Mouse (Mus musculus) midbrain, embryonic 13.5 days (tissue): ENCODE measurements around the gene Fuom. TPM values are rescaled to one million over a fixed set of nuclear protein-coding genes. Genes with fewer than 3 reads are reported as not detected.

ENCODE experiments used
- ATAC-seq: fragments of 200-750 bp; cut with Nextera tagmentation; 2 replicates; pipeline ENCODE4 v1.8.0; 2017; ENCODE audit warnings: mild to moderate bottlenecking, moderate TSS enrichment, moderate library complexity
- H3K27ac ChIP-seq: fragments of 300-500 bp; sonication (generic); 2 replicates; pipeline ENCODE4 v1.5.1; 2015; ENCODE audit warnings: inconsistent platforms, mild to moderate bottlenecking, moderate library complexity
- H3K27me3 ChIP-seq: fragments of 300-500 bp; sonication (generic); 2 replicates; pipeline ENCODE4 v1.6.1; 2015; ENCODE audit warnings: mild to moderate bottlenecking, inconsistent platforms
- H3K36me3 ChIP-seq: fragments of 300-500 bp; sonication (generic); 2 replicates; pipeline ENCODE4 v1.6.1; 2015; ENCODE audit warnings: mild to moderate bottlenecking, inconsistent platforms
- H3K4me1 ChIP-seq: fragments of 300-500 bp; sonication (generic); replicated peaks from 2 replicates; pipeline ENCODE4 v1.6.1; 2015; ENCODE audit warnings: inconsistent platforms
- H3K4me2 ChIP-seq: fragments of 300-500 bp; sonication (generic); replicated peaks from 2 replicates; pipeline ENCODE4 v1.6.1; 2015; ENCODE audit warnings: moderate library complexity, mild to moderate bottlenecking, inconsistent platforms
- H3K4me3 ChIP-seq: fragments of 300-500 bp; sonication (generic); replicated peaks from 2 replicates; pipeline ENCODE4 v1.5.1; 2015; ENCODE audit warnings: mild to moderate bottlenecking, inconsistent platforms
- H3K9ac ChIP-seq: fragments of 300-500 bp; sonication (generic); replicated peaks from 2 replicates; pipeline ENCODE4 v1.6.1; 2015; ENCODE audit warnings: mild to moderate bottlenecking, inconsistent platforms
- H3K9me3 ChIP-seq: fragments of 300-500 bp; sonication (generic); 2 replicates; pipeline ENCODE4 v1.6.1; 2016; ENCODE audit warnings: mild to moderate bottlenecking, inconsistent platforms
- WGBS: fragments of 180-500 bp; shearing (Covaris S2); methylation state at CpG from one replicate; pipeline ENCODE4 v1.1.7; 2015; 5-methylcytosine and 5-hydroxymethylcytosine counted together
- polyA plus RNA-seq: library from polyadenylated mRNA; unstranded; fragments of >200 nt; fragmentation: Nextera tagmentation; extraction: Ambion mirVana; gene quantifications from 2 replicates; pipeline ENCODE4 v1.2.1, GENCODE M21; 2015

The Fuom gene
- polyA plus RNA-seq, 1 experiment from 2014 or later, result 19.9 TPM

DNA sequence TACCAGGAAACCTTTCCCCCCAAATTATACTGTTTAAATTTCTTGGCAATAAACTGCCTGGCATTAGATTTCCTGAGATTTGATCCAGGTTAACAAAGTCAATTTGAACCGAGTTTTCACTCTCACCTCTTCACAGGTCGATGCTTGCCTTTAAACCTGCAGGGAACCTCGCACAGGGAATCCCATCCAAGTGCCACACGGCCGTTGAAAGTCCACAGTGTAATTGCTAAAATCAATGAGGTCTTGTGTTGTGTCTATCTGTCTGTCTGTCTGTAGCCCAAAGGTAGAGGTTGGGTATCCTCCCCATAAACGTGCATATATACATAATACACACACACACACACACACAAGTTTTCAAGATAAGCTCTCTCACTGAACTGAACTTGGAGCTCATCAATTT, 34.8 kb downstream of the Fuom start:
- Histone ChIP-seq H3K4me2 (no peak overlapping the region), H3K36me3 (peaks cover 25% of the 10 kb centered on the region), H3K9me3 (no peaks in the 10 kb centered on the region), H3K27me3 (peaks cover 98% of the 10 kb centered on the region), H3K4me1 (peaks cover 10% of the 10 kb centered on the region), H3K27ac (no peak overlapping the region), H3K9ac (no peak overlapping the region), H3K4me3 (no peak overlapping the region)
- ATAC-seq, result no peak
- 64% methylated on average over 6 of the region's 6 CpGs for WGBS

DNA sequence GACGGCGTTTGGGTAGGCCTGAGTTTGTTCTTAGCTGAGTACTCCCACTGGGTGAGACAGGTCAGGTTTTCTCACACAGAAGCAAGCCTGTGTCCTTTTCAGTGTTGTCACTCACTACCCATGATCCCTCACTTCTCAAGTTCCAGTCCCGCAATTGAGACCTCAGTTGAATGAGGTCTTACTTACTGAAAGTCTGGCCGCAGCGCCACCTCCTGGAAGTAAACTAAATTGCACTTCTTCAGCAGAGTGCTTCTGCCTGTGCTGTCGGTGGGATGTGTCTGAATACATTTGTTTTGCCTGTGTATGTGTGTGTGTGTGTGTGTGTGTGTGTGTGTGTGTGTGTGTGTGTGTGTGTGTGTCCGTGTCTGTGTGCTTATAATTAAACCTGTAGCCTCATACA, 39.1 kb downstream of the Fuom start:
- peaks cover 85% of the 10 kb centered on the region for H3K27me3 ChIP-seq

DNA sequence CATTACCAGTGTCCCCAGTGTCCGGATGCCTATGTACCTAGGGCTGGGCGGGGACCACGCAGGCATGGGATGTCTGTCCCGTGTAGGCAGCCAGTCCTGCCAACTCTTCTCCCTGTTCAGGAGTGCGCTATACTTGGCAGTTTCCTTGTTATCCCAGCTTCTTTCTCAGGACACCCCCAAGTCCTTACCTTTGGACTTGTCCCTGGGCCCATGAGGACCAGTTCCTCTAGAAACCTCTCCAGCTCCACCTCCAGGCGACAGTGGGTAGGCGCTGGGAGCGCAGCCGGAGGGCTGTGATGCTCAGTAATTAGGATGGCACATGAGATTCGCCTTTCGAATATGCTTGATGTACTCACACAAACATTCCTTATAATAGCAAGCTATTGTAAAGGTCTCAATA, 39.9 kb downstream of the Fuom start:
- H3K9me3 ChIP-seq, result no peaks in the 10 kb centered on the region
- H3K4me2 ChIP-seq, result peak overlapping the region; percentile 59; the same call in 1 of the 2 replicates
- H3K27ac ChIP-seq, result no peak overlapping the region
- no peak for ATAC-seq
- no peak overlapping the region for H3K9ac ChIP-seq
- 14% methylated on average over 11 of the region's 11 CpGs for WGBS
- H3K36me3 ChIP-seq, result no peaks in the 10 kb centered on the region
- peaks cover 58% of the 10 kb centered on the region for H3K4me1 ChIP-seq
- no peak overlapping the region for H3K4me3 ChIP-seq
- peaks cover 80% of the 10 kb centered on the region for H3K27me3 ChIP-seq

More for the DNA sequence above, 39.1 kb downstream of the Fuom start:
- WGBS, result 16% methylated on average over 7 of the region's 7 CpGs
- Histone ChIP-seq H3K9ac (no peak overlapping the region), H3K27ac (no peak overlapping the region), H3K36me3 (no peaks in the 10 kb centered on the region), H3K9me3 (no peaks in the 10 kb centered on the region), H3K4me2 (no peak overlapping the region), H3K4me3 (no peak overlapping the region), H3K4me1 (peaks cover 52% of the 10 kb centered on the region)
- ATAC-seq, result no peak

DNA sequence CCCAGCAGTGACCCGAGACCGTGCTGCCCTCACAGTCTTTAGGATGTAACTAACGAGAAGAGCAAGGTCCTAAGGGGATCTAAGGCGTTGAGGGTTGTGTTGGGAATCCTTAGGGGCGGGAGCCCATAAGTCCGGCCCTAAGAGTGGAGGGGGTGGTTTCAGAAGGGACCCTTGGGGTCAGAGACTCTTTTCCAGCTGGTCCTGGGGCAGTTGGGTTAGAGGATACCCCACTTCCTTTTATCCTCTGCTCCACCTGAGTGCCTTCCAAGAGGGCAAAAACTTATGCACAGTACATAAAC, 40.5 kb downstream of the Fuom start:
- H3K36me3 ChIP-seq, result no peaks in the 10 kb centered on the region
- peak overlapping the region; percentile 31 for H3K4me3 ChIP-seq
- no peaks in the 10 kb centered on the region for H3K9me3 ChIP-seq
- peaks cover 63% of the 10 kb centered on the region for H3K4me1 ChIP-seq
- H3K9ac ChIP-seq, result peak overlapping the region; percentile 49; the same call in 1 of the 2 replicates
- H3K27ac ChIP-seq, result no peak overlapping the region
- peaks cover 80% of the 10 kb centered on the region for H3K27me3 ChIP-seq
- under 1% methylated on average over 6 of the region's 6 CpGs for WGBS
- peak overlapping the region; percentile 59 for H3K4me2 ChIP-seq
- ATAC-seq, result no peak; the same call in none of the 2 replicates

DNA sequence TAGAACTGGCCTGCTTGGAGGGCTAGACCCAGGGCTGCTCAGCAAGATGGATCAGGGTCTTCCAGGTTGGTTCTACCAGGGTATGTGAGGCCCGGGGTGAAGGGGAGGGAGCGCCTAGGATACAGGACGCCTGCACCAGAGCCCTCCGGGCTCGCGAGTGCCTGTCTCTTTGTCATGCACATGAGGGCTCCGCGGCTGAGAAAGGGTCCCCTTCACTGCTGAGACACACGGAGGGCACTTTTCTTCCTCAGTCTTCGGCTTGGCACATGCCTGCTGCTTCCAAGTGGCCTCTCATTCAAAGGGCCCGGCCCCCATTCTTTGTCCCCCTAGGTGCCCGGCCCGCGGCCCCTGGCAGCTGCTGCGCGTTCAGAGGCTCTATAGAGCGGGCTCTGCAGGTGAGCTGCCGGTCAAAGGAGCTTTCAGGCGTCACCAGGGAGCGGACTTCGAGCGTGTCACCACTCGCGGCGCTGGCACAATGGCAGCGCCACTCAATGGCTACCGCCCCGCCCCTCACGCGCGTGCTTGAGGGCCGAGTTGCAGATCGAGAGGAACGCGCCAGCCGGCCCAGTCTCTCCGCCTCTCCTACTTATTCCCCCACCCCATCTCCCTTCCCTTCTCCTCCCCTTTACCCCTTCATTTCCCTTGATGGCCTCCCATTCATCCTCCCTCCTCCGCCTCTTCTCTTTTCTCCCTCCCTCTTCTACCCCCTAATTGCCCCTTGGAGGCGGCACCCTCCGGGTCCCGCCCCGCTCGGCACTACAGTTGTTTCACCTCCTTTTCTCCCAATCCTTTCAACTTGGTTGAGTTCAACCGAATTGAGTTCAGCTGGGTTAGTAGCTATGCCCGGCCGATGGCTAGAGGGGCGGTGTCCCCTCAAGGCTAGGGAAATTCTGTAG, 41.1 kb downstream of the Fuom start:
- H3K9ac ChIP-seq, result peak overlapping the region; percentile 49
- H3K27ac ChIP-seq, result peak overlapping the region; percentile 20; the same call in 1 of the 2 replicates
- H3K4me3 ChIP-seq, result peak overlapping the region; percentile 31
- H3K4me1 ChIP-seq, result peaks cover 67% of the 10 kb centered on the region
- peak; percentile 59 for ATAC-seq
- peak overlapping the region; percentile 59 for H3K4me2 ChIP-seq
- peaks cover 80% of the 10 kb centered on the region for H3K27me3 ChIP-seq
- no peaks in the 10 kb centered on the region for H3K9me3 ChIP-seq
- no peaks in the 10 kb centered on the region for H3K36me3 ChIP-seq
- under 1% methylated on average over 47 of the region's 47 CpGs for WGBS

DNA sequence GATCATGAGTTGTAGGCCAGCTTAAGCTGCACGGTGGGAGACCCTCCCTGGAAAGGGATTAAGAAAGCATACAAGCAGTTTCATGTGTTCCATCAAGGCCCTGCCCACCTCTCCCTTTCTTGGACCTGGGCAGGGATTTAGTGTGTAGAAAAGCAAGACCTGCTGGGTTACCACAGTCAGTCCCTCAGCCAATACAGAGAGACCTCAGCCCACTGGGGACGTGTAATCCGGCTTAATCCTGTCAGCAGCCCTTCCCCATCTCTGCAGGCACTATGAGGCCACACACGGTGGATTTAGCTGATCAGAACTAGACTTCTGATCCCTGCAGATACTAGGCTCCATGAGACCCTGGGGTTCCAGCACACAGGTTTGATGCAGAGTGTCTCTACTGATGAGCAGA, 42.6 kb downstream of the Fuom start:
- WGBS, result 4% methylated on average over 4 of the region's 4 CpGs
- no peaks in the 10 kb centered on the region for H3K36me3 ChIP-seq
- no peak overlapping the region for H3K9ac ChIP-seq
- H3K9me3 ChIP-seq, result no peaks in the 10 kb centered on the region
- 0 out of 2 replicates have a peak overlapping the region, but pooled peaks have one; percentile 4 for H3K4me2 ChIP-seq
- H3K27ac ChIP-seq, result no peak overlapping the region
- H3K4me3 ChIP-seq, result no peak overlapping the region
- ATAC-seq, result peak; percentile 21; the same call in 1 of the 2 replicates
- peaks cover 61% of the 10 kb centered on the region for H3K4me1 ChIP-seq
- H3K27me3 ChIP-seq, result peaks cover 80% of the 10 kb centered on the region

DNA sequence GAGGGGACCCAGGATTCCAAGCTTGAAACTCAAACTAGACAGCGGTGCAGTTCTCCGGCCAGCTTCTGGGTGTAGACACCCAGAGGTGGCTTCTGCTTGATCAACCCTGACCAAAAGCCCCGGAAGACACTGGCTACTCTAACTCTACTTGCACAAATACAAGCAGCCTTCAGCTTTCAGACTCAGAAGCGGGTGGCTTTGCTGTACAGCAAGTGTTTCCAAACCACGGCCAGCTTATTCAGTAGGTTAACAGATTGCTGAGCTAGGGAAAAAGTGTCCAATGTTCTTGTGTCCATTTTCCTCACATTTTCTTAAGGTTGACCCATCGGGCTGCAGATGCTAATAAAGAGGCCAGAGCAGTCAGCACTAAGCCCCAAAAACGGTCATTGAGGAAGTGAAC, 43.7 kb downstream of the Fuom start:
- 8% methylated on average over 7 of the region's 7 CpGs for WGBS
- peak overlapping the region; percentile 73 for H3K9ac ChIP-seq
- ATAC-seq, result no peak
- H3K4me2 ChIP-seq, result peak overlapping the region; percentile 69
- peaks cover 60% of the 10 kb centered on the region for H3K4me1 ChIP-seq
- H3K36me3 ChIP-seq, result no peaks in the 10 kb centered on the region
- peaks cover 80% of the 10 kb centered on the region for H3K27me3 ChIP-seq
- peak overlapping the region; percentile 93 for H3K27ac ChIP-seq
- no peaks in the 10 kb centered on the region for H3K9me3 ChIP-seq
- H3K4me3 ChIP-seq, result peak overlapping the region; percentile 47

DNA sequence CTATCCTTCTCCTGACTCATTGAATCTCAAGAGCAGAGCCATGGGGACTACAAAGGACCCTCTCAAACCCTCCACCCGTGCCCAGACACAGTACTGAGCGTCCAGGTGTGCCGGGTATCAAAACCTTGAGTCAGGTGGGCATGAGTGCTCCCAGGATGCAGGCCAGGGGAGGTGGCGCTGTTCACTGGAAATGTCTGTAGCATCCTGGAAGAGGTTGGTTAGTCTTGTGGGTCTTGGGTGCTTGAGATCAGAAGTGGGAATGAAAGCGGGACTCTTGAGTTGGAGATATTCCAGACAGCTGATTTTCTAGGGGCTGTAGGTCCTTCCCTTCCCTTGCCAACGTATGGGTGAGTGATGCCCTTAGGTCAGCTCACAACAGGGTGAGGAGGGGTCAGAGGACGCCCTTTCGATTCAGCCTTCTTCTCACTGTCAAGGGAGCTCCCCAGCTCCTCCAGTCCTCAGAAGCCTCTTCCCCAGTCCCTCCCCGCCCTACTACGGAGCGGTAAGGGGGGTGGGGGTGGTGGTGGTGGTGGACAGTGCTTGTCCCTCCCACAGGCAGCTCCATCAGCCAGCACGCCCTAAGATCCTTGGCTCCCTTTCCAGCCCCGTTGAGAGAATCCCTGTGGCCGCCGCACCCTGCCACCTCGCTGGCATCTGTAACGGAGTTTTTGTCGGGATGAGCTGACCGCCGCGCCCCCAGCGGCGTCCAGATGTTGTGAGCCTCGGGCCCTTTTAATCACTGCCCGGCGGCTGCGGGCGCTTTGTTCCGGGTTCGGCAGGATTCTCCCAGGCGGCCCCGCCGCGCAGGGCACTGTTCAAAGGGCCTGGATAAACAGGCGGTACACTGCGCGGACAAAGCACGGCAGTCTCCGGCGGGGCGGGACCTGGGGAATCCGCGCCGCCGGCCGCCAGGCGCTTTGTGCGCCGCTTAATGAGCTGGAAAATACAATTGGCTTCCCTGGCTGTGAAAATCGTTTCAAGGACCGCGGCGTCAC, 44.5 kb downstream of the Fuom start:
- Histone ChIP-seq H3K4me2 (peak overlapping the region; percentile 69), H3K27me3 (peaks cover 80% of the 10 kb centered on the region), H3K27ac (peak overlapping the region; percentile 93), H3K9me3 (no peaks in the 10 kb centered on the region), H3K36me3 (no peaks in the 10 kb centered on the region), H3K4me1 (peaks cover 60% of the 10 kb centered on the region), H3K4me3 (peak overlapping the region; percentile 47), H3K9ac (peak overlapping the region; percentile 73)
- 2% methylated on average over 53 of the region's 53 CpGs for WGBS
- ATAC-seq, result peak; percentile 84

DNA sequence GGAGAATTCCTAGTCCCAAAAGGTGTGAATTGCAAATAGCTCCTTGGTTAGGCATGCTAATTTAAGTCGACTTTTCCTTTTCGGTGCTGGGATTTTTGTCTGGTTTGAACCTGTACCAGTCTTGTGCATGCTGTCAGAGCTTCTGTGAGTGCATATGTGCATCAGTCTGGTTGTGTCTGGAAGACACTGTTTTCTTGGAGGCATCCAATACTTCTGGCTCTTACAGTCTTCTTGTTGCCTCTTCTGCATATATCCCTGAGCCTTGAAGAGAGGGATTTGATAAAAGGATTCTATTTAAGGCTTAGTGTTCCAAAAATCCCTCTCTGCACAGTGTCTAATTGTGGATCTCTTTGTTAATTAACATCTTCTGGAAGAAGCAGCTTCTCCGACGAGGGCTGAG, 48.1 kb downstream of the Fuom start:
- no peak overlapping the region for H3K27ac ChIP-seq
- no peaks in the 10 kb centered on the region for H3K9me3 ChIP-seq
- peaks cover 32% of the 10 kb centered on the region for H3K4me1 ChIP-seq
- H3K27me3 ChIP-seq, result peaks cover 88% of the 10 kb centered on the region
- H3K4me3 ChIP-seq, result no peak overlapping the region
- H3K9ac ChIP-seq, result no peak overlapping the region
- H3K36me3 ChIP-seq, result no peaks in the 10 kb centered on the region
- ATAC-seq, result no peak
- WGBS, result 80% methylated on average over 4 of the region's 4 CpGs
- H3K4me2 ChIP-seq, result no peak overlapping the region

DNA sequence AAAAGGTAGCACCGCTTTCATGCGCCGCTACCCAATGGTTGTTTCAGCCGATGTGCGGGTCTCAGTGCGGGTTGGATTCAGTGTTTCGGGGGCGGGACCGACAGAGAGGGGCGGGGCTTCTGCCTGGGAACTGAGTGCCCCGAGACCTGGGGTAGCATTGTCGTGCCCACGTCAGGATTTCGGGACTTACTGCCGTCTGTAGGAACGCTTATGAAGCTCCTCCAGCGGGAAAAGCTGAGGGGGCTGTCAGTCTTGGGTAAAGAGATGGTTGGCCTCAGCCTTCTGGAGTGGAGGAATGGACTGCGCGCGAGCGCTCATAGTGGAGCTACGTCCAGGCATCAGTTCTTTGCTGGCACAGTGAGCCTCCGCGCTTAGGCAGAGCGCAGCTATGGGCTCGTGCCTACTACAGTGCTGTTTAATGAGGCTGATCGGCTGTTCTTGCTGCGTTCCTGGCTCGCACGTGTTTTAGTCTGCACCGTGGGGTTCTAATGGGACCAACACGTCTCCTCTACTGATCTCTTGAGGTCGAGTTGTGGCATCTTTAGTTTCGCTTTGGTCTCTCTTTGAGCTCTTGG, 53.0 kb downstream of the Fuom start:
- Histone ChIP-seq H3K4me3 (peak overlapping the region; percentile 41), H3K4me1 (peaks cover 24% of the 10 kb centered on the region), H3K36me3 (no peaks in the 10 kb centered on the region), H3K9ac (peak overlapping the region; percentile 44; the same call in 1 of the 2 replicates), H3K27ac (no peak overlapping the region; the same call in 1 of the 2 replicates), H3K27me3 (peaks cover 100% of the 10 kb centered on the region), H3K4me2 (peak overlapping the region; percentile 60), H3K9me3 (no peaks in the 10 kb centered on the region)
- ATAC-seq, result peak; percentile 74
- WGBS, result under 1% methylated on average over 34 of the region's 34 CpGs

DNA sequence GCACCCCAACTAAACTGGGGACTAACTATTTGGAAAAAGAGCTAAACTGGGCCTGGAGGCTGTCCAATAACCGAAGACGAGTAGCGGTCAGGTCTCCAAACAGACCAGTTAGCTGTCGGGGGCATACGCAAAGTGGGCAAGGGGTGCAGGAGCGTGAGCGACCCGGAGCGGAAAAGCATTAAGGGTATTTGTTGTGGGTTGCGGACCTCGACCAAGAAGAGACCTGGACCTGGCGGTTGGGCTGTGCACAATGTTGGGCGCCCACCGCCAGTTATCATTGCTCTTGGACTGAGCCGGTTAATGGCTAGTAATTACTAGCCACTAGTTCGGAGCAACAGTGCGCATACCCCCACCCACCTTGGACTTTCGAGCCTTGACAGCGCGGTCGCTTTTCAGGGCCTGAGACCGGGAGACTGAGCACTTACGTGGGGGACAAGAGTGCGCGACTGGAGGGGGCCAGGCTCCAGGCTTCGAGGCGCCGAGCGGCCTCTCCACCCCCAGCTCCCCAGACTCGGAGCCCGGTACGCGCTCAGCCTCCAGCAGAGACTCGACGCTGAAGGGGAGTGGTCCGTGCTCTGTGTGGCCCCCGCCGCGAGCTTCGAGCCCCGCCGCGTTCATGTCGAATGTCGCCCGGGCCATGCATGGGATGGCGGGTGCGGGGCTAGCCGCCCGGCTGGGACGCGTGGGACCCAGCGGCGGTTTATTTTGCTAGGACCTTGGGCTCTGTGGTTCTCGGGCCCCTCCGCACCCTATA, 53.7 kb downstream of the Fuom start, which contains the start of gene Msx3:
Gene Msx3, minus strand, starts transcription at position 729 of the 754 bp plus-strand sequence.
- Histone ChIP-seq H3K4me3 (peak within 1 kb of the TSS; percentile 41), H3K36me3 (no peaks in the 10 kb centered on the region), H3K4me1 (peaks cover 24% of the 10 kb centered on the region), H3K27ac (no peak within 1 kb of the TSS; the same call in 1 of the 2 replicates), H3K9ac (peak within 1 kb of the TSS; percentile 44), H3K4me2 (peak within 1 kb of the TSS; percentile 60), H3K9me3 (no peaks in the 10 kb centered on the region), H3K27me3 (peaks cover 99% of the 10 kb centered on the region)
- ATAC-seq, result peak; percentile 74
- 2% methylated on average over 56 of the region's 56 CpGs for WGBS
